Mouse (Mus musculus): ENCODE results near the gene Nhsl1. TPM values are rescaled to one million over a fixed set of nuclear protein-coding genes. Genes with fewer than 3 reads are reported as not detected.

The Nhsl1 gene
- total and polyA plus RNA-seq, 3 experiments: 0.22 TPM; not detected in 2

GRCm38 (mm10) chr10:18430973-18431372, 112.2 kb downstream of the Nhsl1 start:
- ATAC-seq (ENCODE audit: extremely low read depth, insufficient number of reproducible peaks, low FRiP score, poor library complexity, severe bottlenecking): no peak

GRCm38 (mm10) chr10:18431546-18431945, 112.8 kb downstream of the Nhsl1 start:
- TF ChIP-seq CTCF (IDR thresholded peaks at IDR 0.05; ENCODE audit: low read depth, low read length) (no peak), TAL1 (conservative IDR thresholded peaks at IDR 0.05; ENCODE audit: low read depth, low read length) (no peak), GATA1 (IDR thresholded peaks at IDR 0.05; ENCODE audit: borderline replicate concordance, low read length) (no peak), POLR2AphosphoS5 (IDR thresholded peaks at IDR 0.05; ENCODE audit: insufficient replicate concordance, low read depth, low read length) (no peak), GATA2 (IDR thresholded peaks at IDR 0.05; ENCODE audit: borderline replicate concordance, low read depth, low read length) (no peak)
- no peak for DNase-seq (ENCODE audit: low spot score)

More at GRCm38 (mm10) chr10:18430973-18431372, 112.2 kb downstream of the Nhsl1 start:
- Histone ChIP-seq H3K27me3 (ENCODE audit: insufficient read depth, low read length) (0 out of 2 replicates have a peak, but pooled peaks cover 7% of the 10 kb centered on the region), H3K36me3 (replicated peaks) (no peaks in the 10 kb centered on the region), H3K4me1 (ENCODE audit: insufficient read depth, low read depth, low read length) (no peaks in the 10 kb centered on the region), H3K4me3 (ENCODE audit: low read depth, low read length) (no peak overlapping the region), H3K9me3 (replicated peaks) (no peaks in the 10 kb centered on the region)
- TF ChIP-seq POLR2AphosphoS5 (IDR thresholded peaks at IDR 0.05; ENCODE audit: insufficient replicate concordance, low read depth, low read length): no peak
- no peak for TF ChIP-seq GATA2 (IDR thresholded peaks at IDR 0.05; ENCODE audit: borderline replicate concordance, low read depth, low read length)
- no peak for TF ChIP-seq CTCF (IDR thresholded peaks at IDR 0.05; ENCODE audit: low read depth, low read length)
- no peak for TF ChIP-seq GATA1 (IDR thresholded peaks at IDR 0.05; ENCODE audit: borderline replicate concordance, low read length)
- no peak for TF ChIP-seq TAL1 (conservative IDR thresholded peaks at IDR 0.05; ENCODE audit: low read depth, low read length)
- DNase-seq (ENCODE audit: low spot score): no peak

GRCm38 (mm10) chr10:18435454-18435853, 116.7 kb downstream of the Nhsl1 start:
- H3K4me3 ChIP-seq (ENCODE audit: low read depth, low read length): no peak overlapping the region
- no peaks in the 10 kb centered on the region for H3K4me1 ChIP-seq (ENCODE audit: insufficient read depth, low read depth, low read length)
- no peak for ATAC-seq (ENCODE audit: extremely low read depth, insufficient number of reproducible peaks, low FRiP score, poor library complexity, severe bottlenecking)
- no peaks in the 10 kb centered on the region for H3K9me3 ChIP-seq (replicated peaks)
- DNase-seq (ENCODE audit: low spot score): no peak
- TF ChIP-seq CTCF (IDR thresholded peaks at IDR 0.05; ENCODE audit: low read depth, low read length) (no peak), GATA1 (IDR thresholded peaks at IDR 0.05; ENCODE audit: borderline replicate concordance, low read length) (no peak), TAL1 (conservative IDR thresholded peaks at IDR 0.05; ENCODE audit: low read depth, low read length) (no peak), GATA2 (IDR thresholded peaks at IDR 0.05; ENCODE audit: borderline replicate concordance, low read depth, low read length) (no peak), POLR2AphosphoS5 (IDR thresholded peaks at IDR 0.05; ENCODE audit: insufficient replicate concordance, low read depth, low read length) (no peak)
- H3K27me3 ChIP-seq (ENCODE audit: insufficient read depth, low read length): 0 out of 2 replicates have a peak, but pooled peaks cover 5% of the 10 kb centered on the region
- H3K36me3 ChIP-seq (replicated peaks): no peaks in the 10 kb centered on the region

More at GRCm38 (mm10) chr10:18431546-18431945, 112.8 kb downstream of the Nhsl1 start:
- H3K36me3 ChIP-seq (replicated peaks): no peaks in the 10 kb centered on the region
- H3K27me3 ChIP-seq (ENCODE audit: insufficient read depth, low read length): 0 out of 2 replicates have a peak, but pooled peaks cover 7% of the 10 kb centered on the region
- H3K4me3 ChIP-seq (ENCODE audit: low read depth, low read length): no peak overlapping the region
- no peaks in the 10 kb centered on the region for H3K4me1 ChIP-seq (ENCODE audit: insufficient read depth, low read depth, low read length)
- no peaks in the 10 kb centered on the region for H3K9me3 ChIP-seq (replicated peaks)
- ATAC-seq (ENCODE audit: extremely low read depth, insufficient number of reproducible peaks, low FRiP score, poor library complexity, severe bottlenecking): no peak

GRCm38 (mm10) chr10:18435938-18436337, 117.2 kb downstream of the Nhsl1 start:
- H3K9me3 ChIP-seq (replicated peaks): no peaks in the 10 kb centered on the region
- H3K27me3 ChIP-seq (ENCODE audit: insufficient read depth, low read length): 0 out of 2 replicates have a peak, but pooled peaks cover 2% of the 10 kb centered on the region
- ATAC-seq (ENCODE audit: extremely low read depth, insufficient number of reproducible peaks, low FRiP score, poor library complexity, severe bottlenecking) (no peak), DNase-seq (ENCODE audit: low spot score) (no peak)
- no peaks in the 10 kb centered on the region for H3K36me3 ChIP-seq (replicated peaks)
- no peak overlapping the region for H3K4me3 ChIP-seq (ENCODE audit: low read depth, low read length)
- no peak for TF ChIP-seq CTCF (IDR thresholded peaks at IDR 0.05; ENCODE audit: low read depth, low read length)
- no peak for TF ChIP-seq GATA1 (IDR thresholded peaks at IDR 0.05; ENCODE audit: borderline replicate concordance, low read length)
- no peak for TF ChIP-seq POLR2AphosphoS5 (IDR thresholded peaks at IDR 0.05; ENCODE audit: insufficient replicate concordance, low read depth, low read length)
- no peak for TF ChIP-seq GATA2 (IDR thresholded peaks at IDR 0.05; ENCODE audit: borderline replicate concordance, low read depth, low read length)
- no peak for TF ChIP-seq TAL1 (conservative IDR thresholded peaks at IDR 0.05; ENCODE audit: low read depth, low read length)
- no peaks in the 10 kb centered on the region for H3K4me1 ChIP-seq (ENCODE audit: insufficient read depth, low read depth, low read length)

- no peaks in the 10 kb centered on the region for H3K36me3 ChIP-seq (replicated peaks)
- DNase-seq (ENCODE audit: low spot score) (no peak), ATAC-seq (ENCODE audit: extremely low read depth, insufficient number of reproducible peaks, low FRiP score, poor library complexity, severe bottlenecking) (no peak)
- H3K27me3 ChIP-seq (ENCODE audit: insufficient read depth, low read length): no peaks in the 10 kb centered on the region
- TF ChIP-seq TAL1 (conservative IDR thresholded peaks at IDR 0.05; ENCODE audit: low read depth, low read length): no peak
- TF ChIP-seq GATA2 (IDR thresholded peaks at IDR 0.05; ENCODE audit: borderline replicate concordance, low read depth, low read length): no peak
- no peak for TF ChIP-seq POLR2AphosphoS5 (IDR thresholded peaks at IDR 0.05; ENCODE audit: insufficient replicate concordance, low read depth, low read length)
- no peak for TF ChIP-seq CTCF (IDR thresholded peaks at IDR 0.05; ENCODE audit: low read depth, low read length)
- no peak for TF ChIP-seq GATA1 (IDR thresholded peaks at IDR 0.05; ENCODE audit: borderline replicate concordance, low read length)
- no peak overlapping the region for H3K4me3 ChIP-seq (ENCODE audit: low read depth, low read length)
- H3K9me3 ChIP-seq (replicated peaks): no peaks in the 10 kb centered on the region
- no peaks in the 10 kb centered on the region for H3K4me1 ChIP-seq (ENCODE audit: insufficient read depth, low read depth, low read length)
Observed at GRCm38 (mm10) chr10:18437584-18437983, 118.8 kb downstream of the Nhsl1 start.

- no peaks in the 10 kb centered on the region for H3K4me1 ChIP-seq (ENCODE audit: insufficient read depth, low read depth, low read length)
- ATAC-seq (ENCODE audit: extremely low read depth, insufficient number of reproducible peaks, low FRiP score, poor library complexity, severe bottlenecking): no peak
- TF ChIP-seq POLR2AphosphoS5 (IDR thresholded peaks at IDR 0.05; ENCODE audit: insufficient replicate concordance, low read depth, low read length) (no peak), GATA1 (IDR thresholded peaks at IDR 0.05; ENCODE audit: borderline replicate concordance, low read length) (no peak)
- no peak for DNase-seq (ENCODE audit: low spot score)
- H3K4me3 ChIP-seq (ENCODE audit: low read depth, low read length): no peak overlapping the region
- no peaks in the 10 kb centered on the region for H3K9me3 ChIP-seq (replicated peaks)
- no peaks in the 10 kb centered on the region; the same call in 1 of the 2 replicates for H3K27me3 ChIP-seq (ENCODE audit: insufficient read depth, low read length)
- H3K36me3 ChIP-seq (replicated peaks): no peaks in the 10 kb centered on the region
Observed at GRCm38 (mm10) chr10:18445603-18446358, 127.0 kb downstream of the Nhsl1 start.
